Mouse (Mus musculus) embryo, embryonic 10.5 days (tissue): Measurements from ENCODE around the gene Tmem231.

Experiments used
- DNase-seq: peaks from one replicate; pipeline ENCODE4 v3.0.0-alpha.2; 2015; ENCODE audit warnings: low spot score

The Tmem231 gene

DNA sequence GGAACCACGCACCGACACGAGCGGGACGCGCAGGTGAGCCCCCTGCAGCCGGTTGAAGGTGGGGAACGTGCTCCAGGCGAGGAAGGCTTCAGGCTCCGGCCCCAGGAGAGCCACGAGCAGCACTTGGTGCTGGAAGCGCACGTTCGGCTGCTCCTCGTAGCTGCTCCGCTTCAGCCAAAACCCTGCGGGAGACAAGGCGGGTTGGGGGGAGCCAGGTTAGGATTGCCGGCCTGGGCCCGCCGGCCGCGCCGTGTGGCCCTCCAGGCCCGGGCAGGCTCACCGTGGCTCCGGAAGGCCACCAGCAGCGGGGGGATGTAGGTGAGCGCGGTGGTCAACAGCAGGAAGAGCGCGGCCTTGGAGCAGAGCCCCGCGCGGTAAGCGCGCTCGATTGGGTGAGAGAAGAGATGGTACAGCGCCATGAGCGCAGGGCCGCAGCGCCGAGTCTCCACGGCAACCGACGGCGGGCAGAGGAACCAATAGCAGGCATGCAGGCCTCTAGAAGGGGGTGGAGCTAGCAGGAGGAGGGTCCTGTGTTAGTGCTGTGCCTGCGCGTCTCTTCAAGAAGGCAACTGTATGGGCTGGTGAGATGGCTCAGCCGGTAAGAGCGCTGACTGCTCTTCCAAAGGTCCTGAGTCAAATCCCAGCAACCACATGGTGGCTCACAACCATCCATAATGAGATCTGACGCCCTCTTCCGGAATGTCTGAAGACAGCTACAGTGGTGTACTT is at the start of gene Tmem231:
Gene Tmem231, minus strand, starts transcription at position 534 of the 729 bp plus-strand sequence.
- peak; percentile 96 for DNase-seq

DNA sequence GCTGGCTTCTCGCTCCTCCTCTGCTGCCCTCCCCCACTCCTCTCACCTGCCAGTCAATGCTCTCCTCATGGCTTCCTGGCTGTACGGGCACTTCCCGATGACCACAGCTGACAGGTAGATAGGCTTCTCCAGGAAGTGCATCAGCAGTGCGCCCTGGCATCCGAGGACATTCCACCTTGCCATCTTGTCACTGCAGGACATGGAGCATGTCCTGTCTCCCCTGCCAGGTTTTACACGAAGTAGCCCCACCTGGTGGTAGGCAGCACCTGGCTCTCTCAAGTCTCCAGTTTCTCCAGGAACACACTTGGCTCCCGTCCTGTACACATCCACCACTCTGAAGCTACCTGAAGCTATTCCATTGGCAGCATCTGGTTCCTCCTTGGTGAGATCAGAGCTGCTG is 48.4 kb upstream of the Tmem231 start:
- no peak for DNase-seq

DNA sequence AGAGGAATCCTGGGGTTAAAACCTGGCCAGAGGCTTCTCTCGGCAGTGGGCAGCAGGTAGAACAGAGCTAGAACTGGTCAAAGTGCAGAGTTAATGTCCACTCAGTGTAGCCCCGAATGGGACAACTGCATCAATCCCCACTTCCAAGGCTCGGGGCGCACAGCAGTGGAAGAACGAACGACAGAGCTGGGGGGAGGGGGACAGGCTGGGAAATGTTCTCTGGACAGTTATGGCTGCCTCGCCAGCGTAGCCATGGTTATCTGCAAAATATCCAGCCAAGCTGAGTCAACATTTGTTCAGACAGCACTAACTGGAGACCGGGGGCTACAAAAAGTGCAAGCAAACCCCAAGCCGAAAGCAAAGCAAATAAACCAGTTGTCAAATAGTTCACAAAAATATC is 44.5 kb upstream of the Tmem231 start:
- DNase-seq = no peak

DNA sequence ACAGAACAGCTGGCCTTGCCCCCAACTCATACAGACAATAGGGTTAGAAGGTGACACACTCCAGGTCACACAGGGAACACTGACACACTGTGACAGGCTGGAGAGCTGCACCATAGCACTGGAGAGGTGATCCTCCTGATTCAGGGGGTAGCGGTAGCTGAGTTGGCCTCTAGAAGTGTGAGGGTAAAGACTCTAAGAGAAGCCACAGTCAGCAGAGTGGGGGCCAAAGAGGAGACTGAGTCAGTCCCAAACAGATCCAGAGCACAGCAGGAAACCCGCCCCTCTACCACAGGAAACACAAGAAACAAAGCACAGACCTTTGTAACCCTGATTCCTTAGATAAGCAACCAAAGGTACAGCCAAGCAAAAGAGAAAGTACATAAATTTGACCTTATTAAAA is 42.6 kb upstream of the Tmem231 start:
- DNase-seq = no peak

DNA sequence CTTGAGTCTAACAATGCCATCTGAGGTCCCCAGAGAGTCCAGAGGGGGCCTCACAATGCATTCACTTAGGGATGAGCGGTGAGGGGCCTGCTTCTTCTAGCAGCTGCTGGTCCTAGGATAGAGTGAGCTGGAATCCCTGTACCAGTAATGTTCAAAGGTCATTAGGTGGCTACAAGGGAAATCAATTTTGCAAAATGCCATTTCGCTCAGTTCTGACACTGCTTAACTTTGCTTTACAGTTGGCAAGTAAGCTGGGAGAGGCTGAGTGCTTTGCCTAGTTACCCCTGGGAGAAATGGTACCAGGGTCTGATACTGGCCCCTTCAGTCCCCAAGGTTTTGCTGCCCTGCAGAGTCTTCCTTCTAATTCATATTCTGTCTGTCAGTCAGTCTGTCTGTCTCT is 42.0 kb upstream of the Tmem231 start:
- DNase-seq = no peak

DNA sequence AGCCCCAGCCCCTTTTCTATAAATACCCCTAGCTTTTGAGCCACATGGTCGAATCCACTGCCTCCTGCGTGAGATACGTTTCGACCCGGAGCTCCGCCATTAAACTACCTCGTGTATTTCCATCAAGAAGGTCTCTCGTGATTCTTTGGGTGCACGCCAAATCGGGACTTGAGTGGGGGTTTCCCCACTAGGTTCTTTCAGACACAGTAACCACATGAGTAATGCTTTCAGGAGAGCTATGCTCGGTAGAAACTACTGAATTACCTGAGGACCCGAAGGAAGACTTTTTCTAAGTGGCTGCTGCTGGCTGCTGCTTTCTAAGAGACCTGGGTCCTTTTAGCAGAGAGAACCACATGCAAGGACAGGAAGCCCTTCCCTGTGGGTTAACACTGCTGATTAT is 40.5 kb upstream of the Tmem231 start:
- DNase-seq = no peak

DNA sequence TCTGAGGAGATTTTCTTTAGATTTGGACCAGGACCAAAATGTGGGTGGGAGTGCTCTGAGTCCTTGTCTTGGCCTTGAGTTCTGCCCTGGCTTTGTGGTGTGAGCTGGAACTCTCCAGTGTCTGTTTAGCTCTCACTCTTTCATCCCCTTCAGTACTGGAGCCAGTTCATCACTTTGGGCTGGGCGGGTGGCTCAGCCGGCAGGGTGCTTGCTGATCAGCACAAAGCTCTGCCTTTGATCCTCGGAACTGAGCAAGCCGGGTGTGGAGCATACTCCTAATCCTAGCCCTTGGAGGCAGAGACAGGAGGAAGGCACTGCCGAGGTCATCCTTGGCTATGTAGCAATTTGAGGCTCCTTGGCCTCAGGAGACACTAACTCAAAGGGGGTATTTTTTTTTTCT is 35.3 kb upstream of the Tmem231 start:
- no peak for DNase-seq

DNA sequence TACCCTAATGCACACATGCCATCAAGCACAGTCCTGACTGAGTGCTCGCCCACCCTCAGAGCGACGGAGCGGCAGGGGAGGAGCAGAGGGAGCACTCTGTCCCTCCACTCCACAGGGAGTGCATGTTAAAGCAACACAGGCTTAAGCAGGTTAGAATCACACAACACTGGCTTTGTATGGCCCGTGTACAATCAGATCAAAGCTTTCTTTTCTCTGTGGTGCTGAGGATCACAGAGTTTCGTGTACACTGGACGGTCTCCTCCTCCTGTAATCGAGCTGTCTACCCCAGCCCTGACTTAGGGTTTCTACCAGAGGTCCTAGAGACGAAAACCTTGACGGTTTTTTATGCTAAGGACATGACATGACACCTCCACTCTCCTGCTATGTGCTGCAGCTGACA is 34.9 kb upstream of the Tmem231 start:
- no peak for DNase-seq

DNA sequence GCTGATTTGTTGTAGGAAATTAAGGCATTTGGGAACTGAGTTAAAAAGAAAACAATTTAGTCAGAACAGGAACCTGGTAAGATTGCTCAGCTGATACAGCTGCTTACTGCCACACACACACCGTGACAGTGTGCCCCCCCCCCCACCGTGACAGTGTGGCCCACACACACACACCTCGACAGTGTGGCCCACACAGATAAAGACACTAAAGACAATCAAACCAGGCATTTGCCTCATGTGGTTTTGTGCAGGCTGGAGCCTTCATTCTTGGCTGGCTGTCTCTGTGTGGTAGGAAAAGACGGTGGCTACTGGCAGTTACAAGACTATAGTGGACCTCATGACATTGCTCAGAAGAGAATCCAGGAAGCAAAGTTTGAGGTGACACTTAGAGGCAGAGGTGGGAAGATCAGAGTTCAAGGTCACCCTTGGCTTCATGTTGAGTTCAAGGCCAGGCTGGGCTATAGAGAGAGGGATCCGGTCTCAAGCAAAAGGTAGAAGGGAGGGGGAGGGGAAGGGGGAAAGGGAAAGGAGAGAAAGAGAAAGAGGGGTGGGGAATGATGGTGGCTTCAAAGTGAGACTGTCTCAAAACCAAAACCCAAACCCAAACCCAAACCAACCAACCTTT is 33.7 kb upstream of the Tmem231 start:
- no peak for DNase-seq

DNA sequence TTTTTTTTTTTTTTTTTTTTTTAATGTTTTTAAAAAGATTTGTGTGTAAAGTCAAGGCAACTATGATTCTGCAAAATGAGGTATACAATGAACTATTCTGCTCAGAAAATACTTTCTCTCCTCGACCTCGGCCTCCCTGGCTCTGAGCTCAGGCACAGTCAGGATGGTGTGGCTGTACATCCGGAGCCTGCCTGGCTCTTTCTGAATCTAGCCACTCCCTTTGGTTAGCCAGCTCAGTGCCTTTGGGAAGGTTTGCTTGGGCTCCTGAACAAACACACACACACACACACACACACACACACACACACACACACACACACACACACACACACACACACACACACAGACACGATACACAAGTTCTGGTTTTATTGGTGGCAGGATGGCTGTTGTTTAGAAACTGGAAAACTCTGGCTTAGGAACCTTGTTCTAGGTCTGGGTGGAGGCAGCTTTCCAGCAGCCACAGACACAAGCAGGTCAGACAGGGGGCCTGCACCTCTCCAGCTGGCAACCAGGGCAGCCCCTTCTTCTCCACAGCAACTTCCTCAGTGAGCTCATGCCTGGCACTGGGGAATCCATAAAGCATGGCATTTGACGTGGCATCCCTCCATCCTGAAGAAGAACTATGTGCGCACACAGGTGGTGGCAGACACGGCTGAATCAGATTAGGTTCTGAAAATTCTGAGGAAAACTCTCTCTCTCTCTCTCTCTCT is 31.3 kb upstream of the Tmem231 start:
- no peak for DNase-seq

DNA sequence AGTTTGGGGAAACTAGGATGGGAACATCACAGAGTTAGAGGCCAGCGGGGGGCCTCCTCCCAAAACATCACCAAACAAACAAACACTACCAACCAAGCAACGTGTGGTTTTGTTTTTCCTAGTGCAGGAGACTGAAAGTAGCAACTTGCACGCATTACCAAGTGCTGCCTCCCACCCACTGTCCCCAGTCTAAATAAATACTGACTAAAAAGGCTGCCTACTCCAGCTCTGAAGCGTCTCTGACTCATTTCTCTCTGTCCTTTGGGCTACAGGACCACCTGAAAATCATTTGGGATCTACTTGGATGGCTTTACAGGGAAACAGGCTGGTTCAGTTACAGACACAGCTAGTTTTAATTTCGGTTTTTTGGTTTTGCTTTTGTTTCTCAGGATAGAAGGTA is 30.7 kb upstream of the Tmem231 start:
- no peak for DNase-seq

DNA sequence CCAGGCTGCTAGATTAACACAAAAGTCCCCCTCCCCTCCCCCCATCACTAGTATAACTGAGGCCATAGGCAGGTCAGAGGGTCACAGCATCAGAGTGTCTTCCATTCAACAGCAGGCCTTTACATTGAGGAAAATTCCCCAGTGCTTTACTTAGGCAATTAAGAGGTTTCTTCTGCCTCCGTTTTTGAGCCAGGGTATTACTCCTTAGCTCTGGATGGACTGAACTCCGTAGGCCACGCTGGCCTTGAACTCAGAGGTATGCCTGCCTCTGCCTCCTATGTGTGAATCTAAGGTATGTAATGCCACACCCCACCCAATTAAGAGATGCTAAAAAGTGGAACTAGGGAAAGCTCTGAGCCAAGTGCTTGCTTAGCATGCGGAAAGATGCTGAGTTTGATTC is 29.9 kb upstream of the Tmem231 start:
- DNase-seq = peak; percentile 14

DNA sequence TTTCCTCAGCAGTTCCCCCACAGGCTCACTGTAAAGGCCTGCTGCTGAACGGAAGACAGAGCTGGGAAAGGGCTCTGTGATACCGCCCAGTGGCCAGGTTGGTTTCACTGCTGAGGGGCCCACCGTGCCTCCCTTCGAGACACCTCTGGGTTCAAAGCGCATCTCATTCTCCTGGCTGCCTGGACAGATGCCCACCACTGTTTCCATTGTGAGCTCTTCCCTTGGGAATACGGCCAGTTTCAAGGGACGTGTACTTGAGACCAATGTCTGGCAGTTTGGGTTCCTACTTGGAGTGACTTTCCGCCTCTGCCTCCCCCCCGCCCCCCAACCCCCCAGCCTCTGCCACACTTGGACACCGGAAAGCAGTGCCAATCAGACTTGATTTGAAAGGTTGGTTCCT is 29.4 kb upstream of the Tmem231 start:
- no peak for DNase-seq

DNA sequence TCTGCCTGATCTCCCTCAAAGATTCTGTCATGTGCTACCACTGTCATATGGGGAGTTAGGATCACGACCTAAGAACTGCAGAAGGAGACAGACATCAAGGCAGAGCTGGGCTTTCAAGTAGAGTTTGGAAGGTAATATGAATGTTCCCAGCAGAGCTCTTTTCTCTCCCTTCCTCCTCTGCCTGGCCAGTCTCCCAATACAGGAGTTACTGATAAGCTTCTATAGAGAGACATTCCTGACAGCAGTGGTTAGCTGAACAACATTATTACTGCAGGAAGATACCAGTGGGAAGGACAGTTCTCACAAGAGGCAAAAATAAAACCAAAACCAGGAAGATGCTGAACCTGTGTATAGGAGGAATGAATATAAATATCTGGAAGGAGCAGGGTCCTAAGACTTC is 28.9 kb upstream of the Tmem231 start:
- DNase-seq = no peak

DNA sequence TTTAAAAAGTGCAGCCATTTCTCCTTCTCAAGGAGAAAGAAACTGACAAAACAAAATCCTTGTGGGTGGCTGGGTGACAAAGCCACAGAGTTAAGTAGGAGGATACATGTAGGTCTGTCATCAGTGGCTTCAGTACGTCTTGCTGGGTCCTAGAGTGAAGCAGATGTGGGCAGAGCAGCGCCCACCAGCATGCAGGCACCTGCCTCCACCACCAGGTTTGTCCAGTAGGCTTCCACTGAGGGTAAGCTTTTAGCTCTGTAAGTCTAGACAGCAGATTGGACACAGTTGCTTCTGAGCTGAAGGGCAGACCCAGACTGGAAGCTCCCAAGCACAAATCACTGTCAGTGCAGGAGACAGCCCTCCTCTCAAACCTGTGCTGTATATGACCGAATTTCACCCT is 27.6 kb upstream of the Tmem231 start:
- no peak for DNase-seq

DNA sequence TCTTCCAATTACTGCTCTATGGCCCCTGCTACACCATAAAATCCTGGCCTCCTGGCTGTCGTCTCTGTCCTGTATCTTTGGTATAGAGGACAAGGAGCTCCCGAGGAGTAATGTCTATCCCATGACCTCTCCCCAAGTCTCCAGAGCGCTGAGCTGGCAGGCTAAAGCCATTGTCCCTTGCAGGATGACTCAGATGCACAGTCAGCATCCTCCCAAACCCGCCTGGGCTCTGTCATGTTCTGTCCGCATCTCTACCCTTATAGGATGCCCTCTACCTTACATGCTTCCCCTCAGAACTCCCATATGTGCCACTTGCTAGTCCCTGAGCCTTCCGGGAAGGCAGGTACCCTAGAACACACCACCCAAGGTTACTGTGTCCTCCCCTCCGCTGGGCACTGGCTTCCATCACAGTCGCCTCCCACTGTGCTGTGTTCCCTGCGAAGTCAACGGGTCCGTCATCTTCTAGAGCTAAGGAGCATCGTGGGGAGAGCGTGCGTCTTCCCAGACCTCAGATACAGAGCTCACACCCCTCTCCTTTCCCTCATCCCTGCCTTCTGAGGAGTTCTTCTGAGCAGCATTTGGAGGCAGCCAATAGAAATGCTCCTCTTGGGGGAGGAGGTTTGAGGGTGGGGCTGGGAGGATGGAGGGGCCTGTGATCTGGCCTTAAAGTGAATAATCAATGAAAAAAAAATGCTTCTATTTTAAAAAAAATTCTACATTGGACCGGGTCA is 27.1 kb upstream of the Tmem231 start:
- no peak for DNase-seq

DNA sequence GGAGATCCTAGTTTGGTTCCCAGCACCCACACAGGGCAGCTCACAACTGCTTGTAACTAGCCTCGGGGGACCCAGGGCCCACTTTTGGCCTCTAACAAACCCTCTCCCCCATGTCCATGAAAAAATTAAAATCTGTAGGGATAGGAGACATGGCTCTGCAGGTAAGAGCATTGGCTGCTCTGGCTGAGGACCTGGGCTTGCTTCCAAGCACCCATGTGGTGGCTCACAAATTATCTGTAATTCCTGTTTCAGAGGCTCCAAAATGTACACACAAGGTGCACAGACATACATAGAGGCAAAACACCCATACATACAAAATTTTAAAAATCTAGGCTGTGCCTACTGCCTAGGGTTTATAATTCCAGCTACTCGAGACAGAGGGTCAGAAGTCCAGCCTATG is 23.6 kb upstream of the Tmem231 start:
- DNase-seq = no peak

DNA sequence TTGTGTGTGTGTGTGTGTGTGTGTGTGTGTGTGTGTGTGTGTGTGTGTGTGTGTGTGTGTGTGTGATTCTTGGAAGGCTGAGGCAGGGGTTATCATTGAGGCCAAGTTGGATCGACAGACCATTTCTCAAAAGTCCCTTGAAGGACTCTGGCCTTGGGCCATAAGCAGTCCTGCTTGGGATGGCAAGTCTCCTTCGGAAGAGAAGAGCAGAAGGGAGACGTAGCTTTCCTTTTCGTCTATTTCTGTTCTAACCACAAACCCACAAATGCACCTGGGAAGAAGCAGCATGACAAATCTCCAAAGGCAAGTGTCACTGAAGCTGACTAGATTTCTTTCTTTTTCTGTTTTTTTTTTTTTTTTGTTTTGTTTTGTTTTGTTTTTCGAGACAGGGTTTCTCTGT is 22.2 kb upstream of the Tmem231 start:
- no peak for DNase-seq

DNA sequence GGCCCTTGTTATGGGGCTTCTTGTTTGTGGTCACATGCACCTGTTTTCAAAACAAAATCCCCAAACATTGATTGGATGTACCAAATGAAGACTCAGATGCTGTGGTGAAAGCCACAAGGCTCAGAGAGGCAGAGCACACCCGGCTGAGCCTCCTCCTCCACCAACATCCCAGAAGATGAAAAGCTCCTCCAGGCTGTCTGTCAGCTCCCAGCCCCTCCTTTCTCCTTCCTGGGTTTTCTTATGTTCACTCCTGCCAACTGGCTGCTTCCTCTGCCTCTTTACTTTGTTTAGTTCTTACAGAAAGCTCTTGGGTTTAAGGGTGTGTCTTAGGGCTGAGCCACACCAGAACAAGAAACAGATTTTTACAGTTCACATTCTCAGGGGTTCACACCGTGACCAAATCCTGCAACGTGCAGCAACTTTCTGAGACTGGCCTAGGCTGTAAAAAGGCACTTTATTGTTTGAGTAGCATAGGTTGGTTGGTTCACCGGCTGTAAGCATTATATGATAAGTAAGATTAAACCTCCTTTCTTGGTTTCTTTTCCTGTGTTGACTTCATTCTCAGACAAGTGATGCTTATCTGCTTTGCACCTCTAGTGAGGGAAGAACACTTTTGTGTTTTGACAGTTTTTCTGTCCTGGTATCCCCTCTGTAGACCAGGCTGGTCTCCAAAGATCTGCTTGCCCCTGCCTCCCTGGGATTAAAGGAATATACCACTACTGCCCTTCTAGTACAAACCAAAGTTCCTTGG is 21.3 kb upstream of the Tmem231 start:
- no peak for DNase-seq

DNA sequence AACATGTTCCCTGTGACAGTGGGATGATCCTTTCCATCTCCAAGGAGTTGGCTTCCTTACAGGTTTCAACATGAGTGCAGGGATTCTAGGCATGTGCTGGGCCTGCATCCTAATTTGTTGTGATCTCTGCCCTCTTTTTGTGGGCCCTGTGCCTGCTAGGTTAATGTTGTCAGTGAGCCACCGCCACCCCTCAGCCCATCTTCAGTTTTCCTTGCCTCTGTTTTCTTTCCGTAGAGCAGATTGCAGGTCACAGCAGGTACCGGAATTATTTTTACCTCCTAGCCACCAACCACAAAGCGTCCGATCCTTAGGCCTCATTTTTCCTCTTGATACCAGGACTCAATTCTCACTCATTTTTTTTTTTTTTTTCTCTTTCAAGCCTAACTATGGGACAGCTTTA is 18.3 kb upstream of the Tmem231 start:
- DNase-seq = no peak

DNA sequence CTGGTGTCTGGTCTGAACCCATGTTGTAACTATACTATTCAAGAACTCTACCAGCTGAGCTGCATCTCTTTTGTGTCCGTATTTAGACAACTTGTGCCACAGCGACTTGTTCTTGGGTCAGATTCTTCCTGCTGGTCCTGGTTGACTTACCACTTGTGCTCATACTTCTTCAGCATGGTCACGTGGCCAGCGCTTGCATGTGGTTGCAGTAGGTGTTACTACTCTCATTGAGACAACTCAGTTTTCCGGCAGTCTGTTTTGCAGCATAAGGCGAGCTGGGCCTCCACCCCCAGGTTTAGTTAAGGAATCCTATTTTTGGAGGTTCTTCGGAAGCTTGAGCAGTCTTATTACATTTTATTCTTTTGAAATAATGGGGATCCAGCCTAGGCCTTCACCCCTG is 17.6 kb upstream of the Tmem231 start:
- no peak for DNase-seq

DNA sequence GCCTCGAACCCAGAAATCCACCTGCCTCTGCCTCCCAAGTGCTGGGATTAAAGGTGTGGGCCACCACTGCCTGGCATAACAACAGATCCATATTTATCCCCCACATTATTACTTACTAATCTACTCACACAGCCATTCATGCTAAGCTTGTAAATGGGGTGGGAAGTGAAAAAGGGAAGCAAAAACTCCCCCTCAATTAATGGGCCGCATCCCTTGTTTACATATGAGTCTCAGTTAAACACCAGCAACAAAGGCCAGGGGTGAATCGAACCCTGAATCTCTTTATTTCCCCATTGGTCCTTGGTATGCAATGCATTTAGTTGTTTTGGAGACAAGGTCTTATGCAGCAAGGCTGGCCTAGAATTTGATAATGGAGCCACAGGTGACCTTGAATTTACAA is 17.2 kb upstream of the Tmem231 start:
- DNase-seq = no peak
